Mouse (Mus musculus): ENCODE data around the gene Gm8356. TPM values are rescaled to one million over a fixed set of nuclear protein-coding genes. Genes with fewer than 3 reads are reported as not detected.
"Not testable (repeated sequence)": the region's sequence is repeated elsewhere in the genome, so short reads cannot be mapped to it uniquely, and the experiment has no call there.

Gene Gm8356
- not detected in 2 replicates for polyA plus RNA-seq (2015; fragmentation: Nextera tagmentation; extraction: Ambion mirVana)

GRCm38 (mm10) chr14:6537190-6537589, at the start of gene Gm8356:
TSS of gene Gm8356 (minus strand) at chr14:6537290.
- not testable (repeated sequence) for H3K27me3 ChIP-seq (replicated peaks); H3K4me2 ChIP-seq; ATAC-seq (ENCODE audit: low FRiP score); H3K4me1 ChIP-seq; H3K9ac ChIP-seq (replicated peaks); H3K9me3 ChIP-seq (replicated peaks); H3K36me3 ChIP-seq; H3K27ac ChIP-seq (replicated peaks); H3K4me3 ChIP-seq (replicated peaks)
- 67% methylated on average over 1 of the region's 2 CpGs for WGBS

- H3K4me1 ChIP-seq; H3K4me2 ChIP-seq; H3K36me3 ChIP-seq; ATAC-seq (ENCODE audit: low FRiP score); H3K27me3 ChIP-seq (replicated peaks); H3K9me3 ChIP-seq (replicated peaks); H3K9ac ChIP-seq (replicated peaks); H3K27ac ChIP-seq (replicated peaks); H3K4me3 ChIP-seq (replicated peaks): not testable (repeated sequence)
- 56% methylated on average over 1 of the region's 1 CpGs for WGBS
Observed at GRCm38 (mm10) chr14:6486331-6486730, 50.8 kb downstream of the Gm8356 start.

- WGBS: no CpG with 5 or more reads among the region's 1 CpGs
- H3K36me3 ChIP-seq: not testable (repeated sequence)
Observed at GRCm38 (mm10) chr14:6485541-6485940, 51.5 kb downstream of the Gm8356 start.

GRCm38 (mm10) chr14:6482126-6482525, 55.0 kb downstream of the Gm8356 start:
- H3K36me3 ChIP-seq; H3K27ac ChIP-seq (replicated peaks): not testable (repeated sequence)

More at GRCm38 (mm10) chr14:6485541-6485940, 51.5 kb downstream of the Gm8356 start:
- not testable (repeated sequence) for H3K4me2 ChIP-seq; H3K27ac ChIP-seq (replicated peaks); H3K27me3 ChIP-seq (replicated peaks); H3K9ac ChIP-seq (replicated peaks); H3K4me1 ChIP-seq; H3K4me3 ChIP-seq (replicated peaks); ATAC-seq (ENCODE audit: low FRiP score); H3K9me3 ChIP-seq (replicated peaks)

More at GRCm38 (mm10) chr14:6482126-6482525, 55.0 kb downstream of the Gm8356 start:
- WGBS: 84% methylated on average over 7 of the region's 8 CpGs
- H3K4me2 ChIP-seq; H3K4me1 ChIP-seq; H3K9ac ChIP-seq (replicated peaks); ATAC-seq (ENCODE audit: low FRiP score); H3K9me3 ChIP-seq (replicated peaks); H3K4me3 ChIP-seq (replicated peaks); H3K27me3 ChIP-seq (replicated peaks): not testable (repeated sequence)

Other genes starting within 250 kb of the Gm8356 start
- not detected in 2 replicates for gene Gm21103, start 232.4 kb downstream of the Gm8356 start, polyA plus RNA-seq (2015; fragmentation: Nextera tagmentation; extraction: Ambion mirVana)
- not detected in 2 replicates for gene Gm3618, start 193.6 kb downstream of the Gm8356 start, polyA plus RNA-seq (2015; fragmentation: Nextera tagmentation; extraction: Ambion mirVana)
- 0.14 TPM in 1 of 2 replicates, not detected in the other for gene Gm16440, start 147.0 kb downstream of the Gm8356 start, polyA plus RNA-seq (2015; fragmentation: Nextera tagmentation; extraction: Ambion mirVana)
- 6.1 and 6.6 TPM in 2 replicates for gene Gm3591, start 124.8 kb downstream of the Gm8356 start, polyA plus RNA-seq (2015; fragmentation: Nextera tagmentation; extraction: Ambion mirVana)
- not detected in 2 replicates for gene Gm3594, start 92.7 kb downstream of the Gm8356 start, polyA plus RNA-seq (2015; fragmentation: Nextera tagmentation; extraction: Ambion mirVana)
- 0.56 and 1.1 TPM in 2 replicates for gene Gm3629, start 53.3 kb upstream of the Gm8356 start, polyA plus RNA-seq (2015; fragmentation: Nextera tagmentation; extraction: Ambion mirVana)
- gene Gm3460, start 85.1 kb upstream of the Gm8356 start, polyA plus RNA-seq (2015; fragmentation: Nextera tagmentation; extraction: Ambion mirVana): 0.50 and 0.93 TPM in 2 replicates
- 0.10 TPM in 1 of 2 replicates, not detected in the other for gene Gm10251, start 146.9 kb upstream of the Gm8356 start, polyA plus RNA-seq (2015; fragmentation: Nextera tagmentation; extraction: Ambion mirVana)
- 0.28 TPM in 1 of 2 replicates, not detected in the other for gene Gm8050, start 183.0 kb upstream of the Gm8356 start, polyA plus RNA-seq (2015; fragmentation: Nextera tagmentation; extraction: Ambion mirVana)
- 15.3 and 17.3 TPM in 2 replicates for gene Gm3636, start 205.0 kb upstream of the Gm8356 start, polyA plus RNA-seq (2015; fragmentation: Nextera tagmentation; extraction: Ambion mirVana)
- not detected in 2 replicates for gene Gm8362, start 237.1 kb upstream of the Gm8356 start, polyA plus RNA-seq (2015; fragmentation: Nextera tagmentation; extraction: Ambion mirVana)

Data from neural tube, embryonic 15.5 days (tissue).